Mouse (Mus musculus) erythroblast, embryonic 14.5 days (primary cell): ENCODE data around the gene Zkscan7.

Experiments used
- GATA1 ChIP-seq: IDR thresholded peaks from 2 replicates; pipeline ENCODE4 v1.6.1; 2012; ENCODE audit warnings: low read length, inconsistent platforms, mixed read lengths
- TAL1 ChIP-seq: IDR thresholded peaks from 3 replicates; pipeline ENCODE4 v1.6.1; 2012; ENCODE audit warnings: low read length, inconsistent platforms, mixed read lengths

DNA sequence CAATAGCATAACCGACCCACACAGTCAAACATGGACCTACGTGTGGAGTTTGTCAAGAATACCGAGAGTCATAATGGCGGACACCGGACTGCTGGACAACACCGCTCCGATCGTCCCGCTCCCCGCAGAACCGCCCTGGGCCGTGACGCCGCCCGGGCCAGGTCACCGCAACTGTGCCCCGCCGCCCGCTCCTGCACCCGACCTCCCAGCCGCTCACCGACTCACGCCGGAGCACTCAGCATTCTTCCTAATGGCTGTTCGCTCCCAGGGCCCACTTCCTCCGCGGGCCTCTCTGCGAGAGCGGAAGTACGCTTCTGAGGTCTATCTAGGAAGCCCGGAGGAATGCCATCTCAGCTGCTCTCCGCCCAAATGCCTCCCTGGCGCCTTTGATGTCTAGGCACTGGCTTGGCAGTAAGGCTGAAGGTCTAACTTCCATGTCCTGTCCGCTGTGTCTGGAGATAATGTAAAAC, 19.8 kb upstream of the Zkscan7 start, which contains the start of gene Zfp445:
- no peak for TF ChIP-seq GATA1
- TF ChIP-seq TAL1 = no peak
